Mouse (Mus musculus): ENCODE measurements around the gene Npb. TPM values are rescaled to one million over a fixed set of nuclear protein-coding genes. Genes with fewer than 3 reads are reported as not detected.

Gene Npb
- total and polyA plus RNA-seq, 2 experiments from 2014 or later = 0.78 to 1.8 TPM

- Histone ChIP-seq H3K4me2 (ENCODE audit: low read depth, low read length) (no peak overlapping the region), H3K4me3 (ENCODE audit: low read length) (no peak overlapping the region), H3K9ac (replicated peaks; ENCODE audit: low read length) (no peak overlapping the region), H3K9me3 (ENCODE audit: low read length) (no peaks in the 10 kb centered on the region), H3K27ac (no peak overlapping the region), H3K4me1 (ENCODE audit: insufficient read depth, low read length) (peaks cover 10% of the 10 kb centered on the region), H3K36me3 (ENCODE audit: insufficient read depth, low read length) (peaks cover 43% of the 10 kb centered on the region; the same call in 1 of the 2 replicates), H3K27me3 (ENCODE audit: insufficient read depth, low read length) (no peaks in the 10 kb centered on the region)
- ATAC-seq = no peak
- TF ChIP-seq CTCF (IDR thresholded peaks at IDR 0.05; ENCODE audit: low read depth) = no peak
- WGBS = 92% methylated on average over 14 of the region's 14 CpGs
- DNase-seq (ENCODE audit: low spot score) = no peak
These were observed 11.9 kb downstream of the Npb start for GRCm38 (mm10) chr11:120620195-120620594.

GRCm38 (mm10) chr11:120622805-120623204 is 14.5 kb downstream of the Npb start:
- no peak for ATAC-seq
- Histone ChIP-seq H3K9me3 (ENCODE audit: low read length) (no peaks in the 10 kb centered on the region), H3K27ac (no peak overlapping the region), H3K27me3 (ENCODE audit: insufficient read depth, low read length) (no peaks in the 10 kb centered on the region), H3K4me2 (ENCODE audit: low read depth, low read length) (no peak overlapping the region), H3K4me3 (ENCODE audit: low read length) (no peak overlapping the region), H3K4me1 (ENCODE audit: insufficient read depth, low read length) (peaks cover 5% of the 10 kb centered on the region), H3K36me3 (ENCODE audit: insufficient read depth, low read length) (peaks cover 48% of the 10 kb centered on the region; the same call in 1 of the 2 replicates), H3K9ac (replicated peaks; ENCODE audit: low read length) (no peak overlapping the region)
- TF ChIP-seq CTCF (IDR thresholded peaks at IDR 0.05; ENCODE audit: low read depth) = no peak
- WGBS = 94% methylated on average over 6 of the region's 6 CpGs
- no peak for DNase-seq (ENCODE audit: low spot score)

GRCm38 (mm10) chr11:120623961-120624679 is 15.8 kb downstream of the Npb start:
- peak; percentile 71 for ATAC-seq
- peaks cover 40% of the 10 kb centered on the region; the same call in 1 of the 2 replicates for H3K36me3 ChIP-seq (ENCODE audit: insufficient read depth, low read length)
- TF ChIP-seq CTCF (IDR thresholded peaks at IDR 0.05; ENCODE audit: low read depth) = peak; percentile 70

GRCm38 (mm10) chr11:120624680-120625111 is 16.4 kb downstream of the Npb start:
- H3K27me3 ChIP-seq (ENCODE audit: insufficient read depth, low read length) = no peaks in the 10 kb centered on the region
- H3K4me2 ChIP-seq (ENCODE audit: low read depth, low read length) = peak overlapping the region; percentile 91
- peak overlapping the region; percentile 89 for H3K4me3 ChIP-seq (ENCODE audit: low read length)
- under 1% methylated on average over 52 of the region's 53 CpGs for WGBS
- H3K36me3 ChIP-seq (ENCODE audit: insufficient read depth, low read length) = peaks cover 38% of the 10 kb centered on the region; the same call in 1 of the 2 replicates
- ATAC-seq (peak; percentile 79), DNase-seq (ENCODE audit: low spot score) (peak; percentile 93)
- no peaks in the 10 kb centered on the region for H3K9me3 ChIP-seq (ENCODE audit: low read length)
- peaks cover 5% of the 10 kb centered on the region for H3K4me1 ChIP-seq (ENCODE audit: insufficient read depth, low read length)
- peak overlapping the region; percentile 78 for H3K9ac ChIP-seq (replicated peaks; ENCODE audit: low read length)
- TF ChIP-seq CTCF (IDR thresholded peaks at IDR 0.05; ENCODE audit: low read depth) = no peak
- H3K27ac ChIP-seq = peak overlapping the region; percentile 84

More at GRCm38 (mm10) chr11:120623961-120624679, 15.8 kb downstream of the Npb start:
- H3K4me3 ChIP-seq (ENCODE audit: low read length) = peak overlapping the region; percentile 89
- H3K4me1 ChIP-seq (ENCODE audit: insufficient read depth, low read length) = peaks cover 5% of the 10 kb centered on the region
- WGBS = 14% methylated on average over 27 of the region's 30 CpGs
- no peaks in the 10 kb centered on the region for H3K27me3 ChIP-seq (ENCODE audit: insufficient read depth, low read length)
- H3K9ac ChIP-seq (replicated peaks; ENCODE audit: low read length) = peak overlapping the region; percentile 78
- peak; percentile 70 for DNase-seq (ENCODE audit: low spot score)
- H3K9me3 ChIP-seq (ENCODE audit: low read length) = no peaks in the 10 kb centered on the region
- H3K4me2 ChIP-seq (ENCODE audit: low read depth, low read length) = peak overlapping the region; percentile 91
- H3K27ac ChIP-seq = peak overlapping the region; percentile 84

- Histone ChIP-seq H3K36me3 (ENCODE audit: insufficient read depth, low read length) (peaks cover 32% of the 10 kb centered on the region; the same call in 1 of the 2 replicates), H3K4me2 (ENCODE audit: low read depth, low read length) (peak within 1 kb of the TSS; percentile 91), H3K27me3 (ENCODE audit: insufficient read depth, low read length) (no peaks in the 10 kb centered on the region), H3K27ac (peak within 1 kb of the TSS; percentile 84), H3K9me3 (ENCODE audit: low read length) (no peaks in the 10 kb centered on the region), H3K4me1 (ENCODE audit: insufficient read depth, low read length) (peaks cover 7% of the 10 kb centered on the region), H3K4me3 (ENCODE audit: low read length) (peak within 1 kb of the TSS; percentile 89), H3K9ac (replicated peaks; ENCODE audit: low read length) (peak within 1 kb of the TSS; percentile 78)
- DNase-seq (ENCODE audit: low spot score) (no peak), ATAC-seq (peak; percentile 48)
- TF ChIP-seq CTCF (IDR thresholded peaks at IDR 0.05; ENCODE audit: low read depth) = no peak
- 24% methylated on average over 5 of the region's 5 CpGs for WGBS
These were observed 17.0 kb downstream of the Npb start, which contains the start of gene Sirt7 for GRCm38 (mm10) chr11:120625152-120625775. Sirt7 (minus strand) TSS chr11:120625240.

- no peak overlapping the region for H3K4me3 ChIP-seq (ENCODE audit: low read length)
- no peak for ATAC-seq
- H3K27me3 ChIP-seq (ENCODE audit: insufficient read depth, low read length) = no peaks in the 10 kb centered on the region
- no peaks in the 10 kb centered on the region for H3K9me3 ChIP-seq (ENCODE audit: low read length)
- no peak overlapping the region for H3K27ac ChIP-seq
- no peak for TF ChIP-seq CTCF (IDR thresholded peaks at IDR 0.05; ENCODE audit: low read depth)
- peaks cover 16% of the 10 kb centered on the region; the same call in 1 of the 2 replicates for H3K36me3 ChIP-seq (ENCODE audit: insufficient read depth, low read length)
- H3K4me2 ChIP-seq (ENCODE audit: low read depth, low read length) = no peak overlapping the region
- no peak overlapping the region for H3K9ac ChIP-seq (replicated peaks; ENCODE audit: low read length)
- WGBS = 90% methylated on average over 11 of the region's 11 CpGs
- peaks cover 20% of the 10 kb centered on the region for H3K4me1 ChIP-seq (ENCODE audit: insufficient read depth, low read length)
- DNase-seq (ENCODE audit: low spot score) = no peak
These were observed 18.6 kb downstream of the Npb start for GRCm38 (mm10) chr11:120626785-120627467.

Measured in hindbrain, postnatal 0 days (tissue).